Mouse (Mus musculus): ENCODE data around the gene Olfr113.
"Not testable (repeated sequence)": the region's sequence is repeated elsewhere in the genome, so short reads cannot be mapped to it uniquely, and the experiment has no call there.

Olfr113 gene

GRCm38 (mm10) chr17:37577563-37577962 lies at the start of gene Olfr113:
TSS of gene Olfr113 (minus strand) at chr17:37577663.
- DNase-seq (ENCODE audit: low read depth, low spot score): no peak

- no peak for DNase-seq (ENCODE audit: low read depth, low spot score)
Measured at GRCm38 (mm10) chr17:37627009-37627408, 49.5 kb upstream of the Olfr113 start, which contains the start of the genes Olfr115 and Olfr116. TSS of gene Olfr115 (minus strand) at chr17:37627109. TSS of gene Olfr116 (minus strand) at chr17:37627199.

GRCm38 (mm10) chr17:37592643-37593042 lies 15.2 kb upstream of the Olfr113 start, which contains the start of gene Olfr114:
TSS of gene Olfr114 (minus strand) at chr17:37592743.
- no peak for DNase-seq (ENCODE audit: low read depth, low spot score)

- no peak for DNase-seq (ENCODE audit: low read depth, low spot score)
Measured at GRCm38 (mm10) chr17:37569351-37569750, 8.1 kb downstream of the Olfr113 start, which contains the start of gene Olfr112. TSS of gene Olfr112 (minus strand) at chr17:37569451.

GRCm38 (mm10) chr17:37558913-37559615 lies 18.4 kb downstream of the Olfr113 start:
- DNase-seq (ENCODE audit: low read depth, low spot score): no peak

GRCm38 (mm10) chr17:37543800-37544435 lies 33.5 kb downstream of the Olfr113 start:
- DNase-seq (ENCODE audit: low read depth, low spot score): no peak

- DNase-seq (ENCODE audit: low read depth, low spot score): no peak
Measured at GRCm38 (mm10) chr17:37541454-37542119, 35.9 kb downstream of the Olfr113 start.

GRCm38 (mm10) chr17:37538416-37538815 lies 39.0 kb downstream of the Olfr113 start:
- not testable (repeated sequence) for DNase-seq (ENCODE audit: low read depth, low spot score)

GRCm38 (mm10) chr17:37535173-37535572 lies 42.3 kb downstream of the Olfr113 start:
- no peak for DNase-seq (ENCODE audit: low read depth, low spot score)

GRCm38 (mm10) chr17:37525427-37525826 lies 52.0 kb downstream of the Olfr113 start:
- DNase-seq (ENCODE audit: low read depth, low spot score): not testable (repeated sequence)

- not testable (repeated sequence) for DNase-seq (ENCODE audit: low read depth, low spot score)
Measured at GRCm38 (mm10) chr17:37524612-37525011, 52.9 kb downstream of the Olfr113 start.

All from retina, adult 2 months (tissue).